Mouse (Mus musculus) fat pad, adult 2 months (tissue): ENCODE results near the gene Man1c1.

Experiments used
- DNase-seq: peaks from one replicate; pipeline ENCODE4 v3.0.0-alpha.2; 2011; ENCODE audit warnings: low read depth, low spot score; ENCODE audit errors: extremely low read depth

Gene Man1c1

DNA sequence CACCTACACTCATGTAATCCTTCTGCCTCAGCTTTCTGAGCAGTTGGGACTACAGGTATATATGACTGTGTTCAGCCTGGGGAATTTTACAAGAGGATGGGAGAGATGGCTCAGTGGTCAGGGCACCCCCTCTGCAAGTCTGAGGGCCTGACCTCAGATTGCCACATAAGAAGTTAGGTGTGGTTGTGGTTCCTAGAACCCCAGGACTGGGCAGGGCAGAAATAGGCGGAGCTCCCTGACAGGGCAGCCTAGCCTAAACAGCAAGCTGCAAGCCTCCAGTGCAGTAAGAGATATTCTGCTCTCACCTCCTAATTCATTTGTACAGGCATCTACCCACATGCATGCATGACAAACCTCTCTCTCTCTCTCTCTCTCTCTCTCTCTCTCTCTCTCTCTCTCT is 117.5 kb downstream of the Man1c1 start:
- DNase-seq: no peak

DNA sequence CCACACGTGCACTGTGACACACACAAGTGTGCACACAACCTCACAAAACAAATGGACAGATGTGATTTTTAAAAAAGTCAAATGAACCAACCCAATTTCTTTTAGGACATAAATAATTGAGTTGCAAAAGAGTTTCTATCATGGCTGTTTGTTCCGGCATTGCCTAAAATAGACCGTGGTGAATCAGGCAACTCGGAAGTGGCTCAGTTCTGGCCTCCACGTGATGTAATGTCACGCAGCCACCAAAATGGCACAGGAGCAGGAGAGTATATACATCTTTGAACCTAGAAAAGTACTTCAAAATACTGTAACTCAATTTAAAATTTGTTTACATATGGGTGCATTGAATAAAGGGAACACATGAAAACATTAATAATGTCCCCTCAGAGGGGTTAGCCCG is 118.0 kb downstream of the Man1c1 start:
- DNase-seq: no peak

DNA sequence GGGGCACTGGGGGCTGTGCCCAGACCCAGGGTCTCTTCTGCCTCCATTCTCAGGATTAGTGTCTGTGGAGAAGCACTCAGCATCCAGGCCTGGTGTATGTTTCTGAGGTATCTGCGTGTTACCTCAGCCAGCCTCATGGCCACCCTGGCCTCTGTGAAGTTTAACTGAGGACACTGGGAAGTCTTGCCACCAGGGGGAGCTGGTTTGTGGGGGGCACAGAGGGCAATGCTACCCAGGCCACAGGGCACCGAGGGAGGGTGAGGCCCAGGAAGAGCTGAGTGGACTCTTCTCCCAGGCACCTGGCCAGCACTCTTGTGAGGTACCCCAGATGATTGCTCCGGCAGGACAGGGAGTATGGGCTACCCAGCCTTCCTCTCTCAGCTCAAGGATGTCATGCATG is 120.6 kb downstream of the Man1c1 start:
- no peak for DNase-seq

DNA sequence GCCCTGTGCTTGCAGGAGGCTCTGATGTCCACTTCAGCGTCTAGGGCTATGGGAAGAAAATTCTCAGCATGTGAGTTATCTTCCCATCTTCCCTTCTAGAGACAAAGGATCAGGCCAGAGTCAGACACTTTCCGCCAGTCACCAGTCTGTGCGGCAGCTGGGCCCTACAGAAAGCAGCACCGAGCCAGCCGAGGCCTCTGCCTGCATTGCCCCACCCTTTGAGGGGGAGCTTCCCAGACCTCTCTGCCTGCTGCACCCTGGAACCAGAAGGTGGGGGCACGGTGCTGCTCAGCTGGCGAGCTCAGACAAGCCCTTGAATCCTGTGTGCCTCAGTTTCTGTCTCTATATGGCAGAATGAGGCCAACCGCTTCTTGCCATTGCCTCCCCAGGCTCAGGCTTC is 122.7 kb downstream of the Man1c1 start:
- DNase-seq: no peak

DNA sequence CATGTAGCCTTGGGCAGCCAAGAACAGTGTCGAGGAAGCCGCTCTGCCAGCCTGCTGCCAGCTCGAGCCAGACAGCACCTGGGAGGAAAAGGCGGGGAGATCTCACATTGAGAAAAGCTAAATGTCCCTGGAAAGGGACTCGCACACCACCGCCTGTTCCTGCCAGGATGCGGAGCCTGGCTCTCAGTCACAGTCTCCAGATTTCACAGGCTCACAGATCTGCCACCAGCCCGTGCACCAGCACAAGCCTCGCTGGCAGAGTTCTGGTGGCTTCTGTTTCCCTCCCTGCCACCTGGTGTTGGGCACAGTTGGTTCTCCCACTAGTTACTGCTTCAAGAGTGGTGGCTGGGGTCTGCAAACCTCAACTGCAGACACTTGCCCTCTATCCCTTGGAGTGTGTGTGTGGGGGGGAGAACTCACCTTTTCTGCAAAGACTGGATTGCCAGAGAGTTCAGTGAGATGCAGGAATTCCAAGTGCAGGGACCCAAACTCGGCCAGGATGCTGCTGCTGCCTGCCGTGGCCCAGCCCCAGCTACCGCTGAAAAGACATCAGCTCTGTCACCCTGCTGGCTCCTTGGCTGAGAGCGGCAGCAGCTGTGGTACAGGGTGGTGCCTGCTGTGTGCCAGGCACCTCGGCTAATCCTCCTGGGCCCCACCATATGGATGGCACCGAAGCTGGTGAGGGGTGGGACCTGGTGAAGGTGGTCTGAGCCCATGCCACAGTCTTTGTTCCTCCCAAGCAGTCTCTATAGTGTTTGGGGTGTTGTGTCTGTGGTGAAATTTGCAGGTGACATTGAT is 123.5 kb downstream of the Man1c1 start:
- no peak for DNase-seq

DNA sequence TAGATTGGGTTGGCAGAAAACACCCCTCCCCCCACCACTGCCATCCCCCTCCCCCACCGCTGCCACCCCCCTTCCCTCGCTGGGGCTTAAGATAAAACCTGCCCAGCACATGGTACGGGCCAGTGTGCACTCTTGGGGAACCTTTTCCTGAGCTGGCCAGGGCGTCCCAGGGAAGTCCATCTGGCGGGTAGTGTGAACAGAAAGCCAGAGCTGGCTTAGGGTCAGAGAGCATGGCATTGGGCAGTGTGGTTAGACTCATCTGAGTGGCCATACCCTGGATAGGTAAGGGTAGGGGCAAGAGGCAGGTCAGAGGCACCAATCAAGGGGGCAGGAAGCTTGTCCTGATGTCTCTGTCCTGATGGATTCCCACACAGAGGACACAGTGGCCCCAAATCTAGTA is 124.5 kb downstream of the Man1c1 start:
- no peak for DNase-seq

DNA sequence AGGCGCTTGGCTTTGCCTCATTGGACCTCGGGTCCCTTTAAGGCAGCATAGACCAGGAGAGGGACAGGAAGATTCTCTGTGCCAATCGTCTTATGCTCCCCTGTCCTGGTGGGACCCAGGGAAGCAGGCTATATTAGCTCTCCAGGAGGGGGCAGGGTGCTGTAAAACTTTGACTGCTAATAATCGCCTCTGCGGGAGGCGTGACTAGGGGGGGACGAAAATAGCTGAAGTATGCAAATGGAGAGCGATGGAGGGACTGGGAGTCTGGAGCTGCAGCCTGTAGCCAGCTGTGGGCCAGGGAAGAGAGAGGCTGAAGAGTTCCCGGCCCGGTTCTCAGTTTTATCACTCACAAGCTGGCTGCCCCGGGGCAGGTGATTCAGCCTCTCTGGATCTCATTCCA is 124.9 kb downstream of the Man1c1 start:
- DNase-seq: no peak

DNA sequence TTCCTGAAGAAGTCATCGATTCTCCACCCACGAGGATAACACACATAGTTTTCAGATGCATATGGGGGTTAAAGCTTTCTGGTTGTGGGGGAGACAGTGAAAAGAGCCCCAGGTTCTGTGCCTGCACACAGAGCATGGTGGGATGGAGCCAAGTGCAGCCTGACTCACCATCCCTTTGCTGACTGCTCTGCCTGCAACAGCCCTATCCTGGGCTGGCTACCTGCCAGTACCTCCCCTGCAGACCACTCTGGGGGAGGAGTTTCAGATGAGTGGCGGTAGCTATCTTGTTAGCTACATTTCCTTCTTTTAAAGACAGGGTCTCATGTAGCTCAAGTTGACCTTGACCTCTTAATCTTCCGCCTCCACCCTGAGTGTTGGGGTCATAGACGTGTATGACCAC is 125.7 kb downstream of the Man1c1 start:
- no peak for DNase-seq

DNA sequence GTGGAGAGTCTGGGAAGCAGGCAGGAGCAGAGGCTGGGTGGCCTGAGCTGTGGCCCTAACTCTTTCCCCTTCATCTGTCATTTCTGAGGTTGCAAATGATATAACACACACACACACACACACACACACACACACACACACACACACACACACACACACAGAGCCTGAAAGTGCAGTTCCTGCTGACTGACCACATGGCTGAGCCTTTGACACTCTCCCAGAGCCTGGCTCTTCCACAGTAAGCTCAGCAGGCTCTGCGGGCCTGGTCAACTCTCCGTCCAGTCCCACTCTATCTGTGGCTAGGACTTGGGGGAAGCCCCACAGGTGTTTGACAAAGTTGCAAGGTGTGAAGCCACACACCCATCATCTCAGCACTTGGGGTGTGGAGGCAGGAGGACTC is 126.8 kb downstream of the Man1c1 start:
- no peak for DNase-seq

DNA sequence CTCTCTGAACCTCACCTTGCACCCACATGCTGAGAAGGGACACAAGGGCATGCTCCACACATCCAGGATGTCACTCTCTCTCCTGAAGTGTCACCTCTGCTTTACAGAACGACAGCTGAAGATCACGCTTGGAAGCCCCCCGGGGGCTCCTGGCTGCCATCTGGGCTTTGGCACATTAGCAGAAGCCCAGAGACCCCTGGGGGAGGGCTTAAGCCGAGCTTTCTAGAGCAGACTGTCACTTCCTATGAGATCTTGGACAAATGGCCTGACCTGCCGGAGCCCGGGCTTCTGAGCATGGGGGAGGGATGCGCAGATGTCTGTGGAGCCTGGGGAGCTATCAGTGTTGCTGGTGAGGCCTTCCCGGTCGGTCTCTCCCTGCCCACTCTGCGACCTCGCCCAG is 128.6 kb downstream of the Man1c1 start:
- DNase-seq: no peak

DNA sequence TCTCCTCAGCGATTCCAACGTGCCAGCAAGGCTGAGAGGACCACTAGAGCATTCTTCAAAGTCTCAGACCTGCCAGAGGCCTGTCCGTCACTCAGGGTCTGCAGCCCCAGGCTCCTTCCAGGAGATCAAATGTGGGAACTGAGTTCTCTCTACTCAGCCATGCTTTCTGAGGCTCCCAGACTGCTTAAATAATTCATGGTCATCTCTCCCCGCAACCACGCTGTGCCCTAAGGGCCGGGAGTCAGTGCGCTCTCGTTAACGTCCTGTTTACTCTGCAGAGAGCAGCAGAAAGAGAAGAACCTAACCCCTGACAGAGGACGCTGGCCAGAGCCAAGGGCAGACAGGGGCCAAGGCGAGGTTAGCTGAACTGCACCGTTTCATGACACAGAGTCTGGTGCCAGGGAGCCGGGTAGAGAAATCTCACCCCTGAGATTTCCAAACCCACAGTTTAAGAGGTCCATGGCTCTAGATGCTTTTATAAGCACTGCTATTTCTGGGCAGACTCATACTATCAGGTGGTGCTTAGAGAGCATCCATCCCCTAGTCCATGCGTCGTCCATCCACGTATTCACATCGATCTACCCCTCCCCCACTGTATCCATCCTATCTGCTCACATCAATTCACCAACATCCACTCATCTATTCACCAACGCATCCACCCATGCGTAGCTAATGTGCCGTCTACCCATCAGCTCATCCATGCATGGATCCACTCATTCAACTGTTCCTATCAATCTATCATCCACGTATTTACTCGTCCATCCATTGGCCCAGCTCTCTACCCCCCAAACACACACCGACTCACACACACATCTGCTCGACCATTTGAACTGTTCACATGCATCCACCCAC is 131.4 kb downstream of the Man1c1 start:
- DNase-seq: no peak

DNA sequence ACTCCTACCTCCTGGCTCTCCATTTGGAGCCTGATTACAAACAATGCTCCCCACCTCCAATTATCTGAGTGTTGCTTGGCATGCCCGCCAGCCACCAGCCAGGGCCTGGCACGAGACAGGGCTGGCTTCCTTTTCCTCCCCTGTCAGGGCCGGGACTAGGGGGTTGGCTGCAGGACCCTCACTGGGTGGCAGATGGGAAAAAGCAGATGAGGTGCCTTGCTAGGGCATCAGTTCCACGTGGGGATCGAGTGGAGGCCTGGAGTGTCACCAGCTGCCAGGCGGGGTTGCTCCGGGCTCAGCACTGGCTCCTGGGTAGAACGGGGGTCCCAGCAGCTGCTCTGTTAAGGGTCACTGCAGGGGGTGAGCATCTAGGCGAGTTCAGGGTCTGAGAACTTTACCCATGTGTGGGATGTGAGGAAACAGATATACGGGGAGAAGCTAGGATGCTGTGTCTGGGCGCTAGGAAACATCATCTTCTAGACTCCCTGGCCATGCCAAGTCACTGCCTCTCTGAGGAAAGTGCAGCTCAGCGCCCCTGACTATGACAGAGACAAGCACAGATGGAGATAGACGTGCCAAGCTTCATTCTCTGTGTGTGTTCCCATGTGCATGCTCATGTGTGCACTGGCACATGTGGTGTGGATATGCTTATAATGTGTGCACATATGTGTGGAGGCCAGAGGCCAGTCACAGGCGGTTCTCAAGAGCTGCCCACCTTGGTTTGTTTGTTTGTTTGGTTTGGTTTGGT is 133.2 kb downstream of the Man1c1 start:
- DNase-seq: no peak

DNA sequence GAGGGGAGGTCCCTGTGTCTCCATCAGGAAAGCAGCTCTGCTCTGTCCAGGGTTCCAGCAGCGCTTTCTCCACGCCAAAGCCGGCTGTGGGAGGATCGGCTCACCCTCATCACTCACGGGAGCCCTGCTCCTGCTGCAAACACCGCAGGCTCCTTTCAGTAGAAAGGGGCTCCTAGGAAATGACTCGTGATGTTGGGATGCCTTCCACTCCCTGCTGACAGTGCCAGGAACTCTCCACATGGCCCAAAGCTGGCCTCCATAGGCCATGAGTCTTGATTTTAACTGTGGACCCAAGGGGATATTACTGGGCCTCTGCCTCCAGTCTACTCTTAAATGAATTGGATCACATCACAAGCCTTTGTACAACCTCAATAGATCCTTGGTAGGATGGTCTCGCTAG is 134.3 kb downstream of the Man1c1 start:
- no peak for DNase-seq

DNA sequence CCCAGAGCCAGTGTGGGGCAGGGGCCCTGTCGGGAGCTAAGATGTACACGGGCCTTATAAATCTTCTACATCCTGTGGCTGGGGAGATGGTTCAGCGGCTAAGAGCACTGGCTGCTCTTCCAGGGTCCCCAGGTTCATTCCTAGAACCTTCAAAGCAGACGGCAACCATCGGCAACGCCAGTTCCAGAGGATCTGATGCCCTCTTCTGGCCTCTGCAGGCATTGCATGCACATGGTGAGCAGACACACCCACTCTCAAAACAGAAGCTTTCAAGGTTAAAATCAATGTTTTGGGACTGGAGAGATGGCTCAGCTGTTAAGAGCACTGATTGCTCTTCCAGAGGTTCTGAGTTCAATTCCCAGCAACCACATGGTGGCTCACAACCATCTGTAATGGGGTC is 134.9 kb downstream of the Man1c1 start:
- DNase-seq: no peak

DNA sequence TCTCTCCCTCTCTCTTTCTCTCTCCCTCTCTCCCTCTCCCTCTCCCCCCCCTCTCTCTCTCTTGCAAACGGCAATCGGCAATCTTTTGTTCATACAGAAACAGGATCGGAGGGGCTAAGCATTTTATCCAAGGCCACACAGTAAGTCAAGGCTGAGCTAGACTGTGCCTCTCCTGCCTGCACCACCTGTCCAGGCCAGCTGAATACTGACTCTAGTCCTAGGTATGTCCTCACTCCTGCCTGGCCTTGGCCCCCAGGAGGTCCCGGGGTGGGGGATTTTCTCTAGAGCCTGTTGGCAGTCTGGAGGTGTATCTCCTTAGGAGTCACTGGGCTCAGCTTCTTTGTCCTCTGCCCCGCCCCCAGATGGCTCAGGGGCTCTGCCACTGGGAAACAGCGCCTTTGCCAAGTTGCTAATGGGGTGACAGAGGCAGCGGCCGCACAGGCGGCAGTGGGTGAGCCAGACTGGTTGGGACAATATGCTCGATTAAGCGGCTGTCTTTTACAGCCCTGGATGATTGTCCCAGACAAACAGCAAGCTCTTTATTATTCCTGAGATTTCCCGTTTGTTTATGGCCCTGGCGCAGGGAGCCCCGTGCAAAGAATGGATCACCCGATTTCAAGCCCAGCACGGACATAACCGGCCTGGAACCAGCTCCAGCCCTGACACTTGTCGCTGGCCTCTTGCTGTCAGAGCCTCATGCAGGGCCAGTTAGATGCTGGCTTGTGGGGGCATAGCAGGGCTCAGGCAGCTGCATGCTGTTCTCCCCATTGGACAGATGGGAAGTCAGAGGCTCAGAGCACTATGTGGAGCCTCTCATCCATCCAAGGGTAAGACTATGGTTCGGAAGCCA is 136.5 kb downstream of the Man1c1 start:
- DNase-seq: no peak

DNA sequence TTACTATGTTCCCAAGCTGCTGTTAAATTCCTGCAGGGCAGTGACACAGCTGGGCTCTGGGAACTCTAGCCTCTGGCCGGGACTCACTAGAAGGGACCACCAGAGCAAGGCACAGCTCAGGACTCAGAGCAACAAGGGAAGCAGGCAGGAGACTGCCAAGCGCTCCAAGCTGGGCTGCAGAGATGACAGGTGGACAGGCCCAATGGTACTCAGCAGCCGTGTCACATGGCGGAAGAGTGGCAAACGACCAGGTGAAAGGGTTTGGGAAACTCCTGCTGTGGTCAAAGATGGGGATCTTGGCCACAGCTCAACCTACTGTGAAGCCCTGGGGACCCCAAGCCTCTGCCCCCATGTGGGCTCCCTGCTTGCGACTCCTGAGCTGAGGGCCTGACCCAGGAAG is 140.0 kb downstream of the Man1c1 start:
- no peak for DNase-seq

DNA sequence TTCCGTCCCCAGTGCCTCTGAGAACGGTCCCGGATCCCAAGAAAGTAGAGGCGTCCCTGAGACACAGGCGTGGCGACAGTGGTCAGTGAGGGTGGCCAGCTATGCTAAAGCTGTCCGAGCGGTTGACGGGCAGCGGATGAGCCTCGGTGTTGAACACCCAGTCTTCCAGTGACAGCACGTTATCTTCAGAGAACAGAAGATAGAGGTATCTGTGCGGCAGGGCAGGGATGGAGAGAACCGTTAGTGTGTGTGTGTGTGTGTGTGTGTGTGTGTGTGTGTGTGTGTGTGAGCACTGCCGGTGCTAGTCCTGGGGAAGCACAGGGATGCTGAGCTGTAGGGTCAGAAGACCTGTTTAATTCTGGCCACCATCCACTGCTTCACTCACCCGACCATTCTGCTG is 140.5 kb downstream of the Man1c1 start:
- no peak for DNase-seq

DNA sequence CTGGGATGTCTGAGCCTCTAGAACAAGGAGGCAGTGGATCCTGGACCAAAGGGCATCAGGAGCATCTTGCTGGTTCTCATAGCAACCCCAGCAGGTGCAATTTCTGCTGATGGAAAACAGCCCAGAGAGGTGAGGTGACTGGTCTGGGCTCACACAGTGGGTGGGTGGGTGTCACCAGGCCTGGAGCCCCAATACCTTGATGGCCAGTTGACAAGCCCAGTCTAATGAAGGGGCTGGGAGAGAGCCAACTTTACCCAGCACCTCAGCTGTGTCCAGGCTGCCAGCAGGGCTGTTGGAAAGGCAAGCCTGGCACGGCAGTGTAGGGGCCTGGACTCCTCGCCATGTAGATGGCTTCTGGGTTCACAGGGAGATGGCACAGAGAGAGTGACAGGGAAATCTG is 142.1 kb downstream of the Man1c1 start:
- DNase-seq: no peak

DNA sequence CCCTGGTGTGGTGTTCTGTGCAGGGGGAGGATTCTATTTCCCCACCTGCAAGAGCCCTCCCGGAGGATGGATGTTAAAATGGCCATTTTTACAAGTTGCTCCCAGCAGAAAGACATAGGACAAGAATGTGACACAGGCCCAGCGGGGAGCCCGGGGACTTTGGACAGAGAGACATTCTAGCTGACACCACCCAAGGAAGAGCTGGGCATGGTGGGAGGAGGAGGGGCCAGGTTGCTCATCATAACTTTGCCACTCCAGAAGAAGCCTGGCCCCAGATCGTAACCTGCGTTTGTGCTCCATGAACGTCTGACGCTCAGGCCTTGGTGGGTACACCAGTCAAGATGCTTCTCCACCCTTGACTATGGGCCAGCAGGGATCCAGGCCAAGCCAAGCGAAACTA is 143.4 kb downstream of the Man1c1 start:
- no peak for DNase-seq

DNA sequence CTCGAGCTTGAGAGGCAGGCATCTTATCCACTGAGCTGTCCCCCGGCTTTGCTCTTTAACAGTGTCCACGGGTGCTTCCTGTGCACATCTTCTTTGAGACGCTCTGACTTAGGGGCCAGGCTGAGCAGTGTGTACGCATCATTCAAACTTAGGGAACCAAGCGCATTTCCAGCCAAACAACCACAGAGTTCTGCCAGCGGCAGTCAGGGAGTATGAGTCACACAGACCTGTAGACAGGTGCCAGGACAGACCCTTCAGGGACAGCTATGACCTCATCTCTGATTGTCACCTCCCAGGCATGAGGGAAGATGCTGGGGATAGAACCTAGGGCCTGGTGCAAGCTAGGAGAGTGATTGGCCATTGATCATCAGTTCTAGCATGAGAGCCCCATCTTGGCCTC is 144.9 kb downstream of the Man1c1 start:
- no peak for DNase-seq

DNA sequence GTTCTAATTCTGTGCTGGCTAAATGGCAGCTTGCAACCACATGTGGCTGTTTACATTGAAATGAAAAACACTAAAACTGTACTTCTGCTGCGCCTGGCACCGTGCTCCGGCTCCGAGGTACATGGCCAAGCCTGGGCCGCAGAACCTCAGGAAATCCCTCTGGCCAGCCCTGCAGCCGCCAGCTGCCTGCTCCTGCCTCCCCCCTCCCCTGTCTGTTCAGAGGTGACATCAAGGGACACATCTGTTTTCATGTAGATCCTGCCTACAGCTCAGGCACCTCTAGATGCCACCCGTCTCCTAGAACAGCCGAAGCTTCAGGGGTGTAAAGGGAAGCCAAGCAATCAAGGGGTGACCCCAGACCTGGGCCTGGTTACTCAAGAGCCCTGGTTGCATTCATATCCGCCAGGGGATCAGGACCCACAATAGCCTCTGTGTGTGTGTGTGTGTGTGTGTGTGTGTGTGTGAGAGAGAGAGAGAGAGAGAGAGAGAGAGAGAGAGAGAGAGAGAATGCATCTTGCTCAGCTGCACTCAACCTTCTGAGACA is 145.4 kb downstream of the Man1c1 start:
- no peak for DNase-seq
